Mouse (Mus musculus) intestine, embryonic 15.5 days (tissue): ENCODE data around the gene Cfap77. TPM values are rescaled to one million over a fixed set of nuclear protein-coding genes. Genes with fewer than 3 reads are reported as not detected.
"Not testable (repeated sequence)": the region's sequence is repeated elsewhere in the genome, so short reads cannot be mapped to it uniquely, and the experiment has no call there.

ENCODE experiments used
- ATAC-seq: fragments of 200-750 bp; cut with Nextera tagmentation; 2 replicates; pipeline ENCODE4 v1.8.0; 2017; ENCODE audit warnings: moderate TSS enrichment, moderate library complexity
- H3K27ac ChIP-seq: fragments of 300-500 bp; sonication (generic); 2 replicates; pipeline ENCODE4 v1.5.1; 2015; ENCODE audit warnings: mild to moderate bottlenecking, inconsistent platforms
- H3K27me3 ChIP-seq: fragments of 300-500 bp; sonication (generic); replicated peaks from 2 replicates; pipeline ENCODE4 v1.6.1; 2015; ENCODE audit warnings: inconsistent platforms
- H3K36me3 ChIP-seq: fragments of 300-500 bp; sonication (generic); 2 replicates; pipeline ENCODE4 v1.6.1; 2015; ENCODE audit warnings: inconsistent platforms
- H3K4me1 ChIP-seq: fragments of 300-500 bp; sonication (generic); replicated peaks from 2 replicates; pipeline ENCODE4 v1.6.1; 2015; ENCODE audit warnings: inconsistent platforms
- H3K4me2 ChIP-seq: fragments of 300-500 bp; sonication (generic); replicated peaks from 2 replicates; pipeline ENCODE4 v1.6.1; 2015; ENCODE audit warnings: mild to moderate bottlenecking, inconsistent platforms
- H3K4me3 ChIP-seq: fragments of 300-500 bp; sonication (generic); replicated peaks from 2 replicates; pipeline ENCODE4 v1.5.1; 2015; ENCODE audit warnings: inconsistent platforms
- H3K9ac ChIP-seq: fragments of 300-500 bp; sonication (generic); 2 replicates; pipeline ENCODE4 v1.6.1; 2015; ENCODE audit warnings: inconsistent platforms
- H3K9me3 ChIP-seq: fragments of 300-500 bp; sonication (generic); 2 replicates; pipeline ENCODE4 v1.6.1; 2016; ENCODE audit warnings: inconsistent platforms
- WGBS: fragments of 180-500 bp; shearing (Covaris S2); methylation state at CpG from one replicate; pipeline ENCODE4 v1.1.7; 2015; 5-methylcytosine and 5-hydroxymethylcytosine counted together
- polyA plus RNA-seq: library from polyadenylated mRNA; unstranded; fragments of >200 nt; fragmentation: Nextera tagmentation; extraction: Ambion mirVana; gene quantifications from 2 replicates; pipeline ENCODE4 v1.2.1, GENCODE M21; 2015

The Cfap77 gene
- polyA plus RNA-seq = 0.25 and 0.54 TPM in 2 replicates

- Histone ChIP-seq H3K27me3 (no peaks in the 10 kb centered on the region; the same call in 1 of the 2 replicates), H3K9me3 (no peaks in the 10 kb centered on the region), H3K4me3 (peak within 1 kb of the TSS; percentile 50), H3K36me3 (no peaks in the 10 kb centered on the region), H3K4me2 (peak within 1 kb of the TSS; percentile 78), H3K4me1 (peaks cover 4% of the 10 kb centered on the region), H3K9ac (peak within 1 kb of the TSS; percentile 67), H3K27ac (no peak within 1 kb of the TSS)
- ATAC-seq = peak; percentile 89
- WGBS = under 1% methylated on average over 25 of the region's 25 CpGs
Observed at GRCm38 (mm10) chr2:29054991-29055390, at the start of gene Cfap77. Gene Cfap77, minus strand, starts transcription at chr2:29055066.

GRCm38 (mm10) chr2:29102416-29103377 is 47.8 kb upstream of the Cfap77 start:
- not testable (repeated sequence) for H3K4me2 ChIP-seq, H3K9me3 ChIP-seq, H3K9ac ChIP-seq, ATAC-seq, H3K4me3 ChIP-seq, H3K36me3 ChIP-seq, H3K27ac ChIP-seq, H3K4me1 ChIP-seq, H3K27me3 ChIP-seq
- WGBS = 71% methylated on average over 10 of the region's 10 CpGs

- Histone ChIP-seq H3K9me3 (no peaks in the 10 kb centered on the region), H3K4me1 (0 out of 2 replicates have a peak, but pooled peaks cover 2% of the 10 kb centered on the region), H3K4me3 (no peak overlapping the region), H3K36me3 (no peaks in the 10 kb centered on the region), H3K27me3 (no peaks in the 10 kb centered on the region), H3K4me2 (peak overlapping the region; percentile 29; the same call in 1 of the 2 replicates), H3K27ac (no peak overlapping the region), H3K9ac (no peak overlapping the region)
- 62% methylated on average over 7 of the region's 7 CpGs for WGBS
- ATAC-seq = no peak
Observed at GRCm38 (mm10) chr2:29100822-29101534, 46.1 kb upstream of the Cfap77 start.

GRCm38 (mm10) chr2:29099646-29100045 is 44.8 kb upstream of the Cfap77 start:
- Histone ChIP-seq H3K36me3 (no peaks in the 10 kb centered on the region), H3K9ac (no peak overlapping the region), H3K27ac (no peak overlapping the region), H3K27me3 (no peaks in the 10 kb centered on the region), H3K4me1 (0 out of 2 replicates have a peak, but pooled peaks cover 2% of the 10 kb centered on the region), H3K9me3 (no peaks in the 10 kb centered on the region), H3K4me3 (no peak overlapping the region), H3K4me2 (no peak overlapping the region)
- no peak for ATAC-seq
- 88% methylated on average over 14 of the region's 14 CpGs for WGBS

- no peak overlapping the region for H3K4me2 ChIP-seq
- no peak overlapping the region for H3K9ac ChIP-seq
- no peaks in the 10 kb centered on the region for H3K9me3 ChIP-seq
- no peaks in the 10 kb centered on the region for H3K27me3 ChIP-seq
- no peak overlapping the region for H3K4me3 ChIP-seq
- WGBS = 56% methylated on average over 8 of the region's 8 CpGs
- no peaks in the 10 kb centered on the region for H3K36me3 ChIP-seq
- H3K27ac ChIP-seq = no peak overlapping the region
- 0 out of 2 replicates have a peak, but pooled peaks cover 2% of the 10 kb centered on the region for H3K4me1 ChIP-seq
- ATAC-seq = no peak
Observed at GRCm38 (mm10) chr2:29098786-29099185, 43.9 kb upstream of the Cfap77 start.

GRCm38 (mm10) chr2:29097955-29098354 is 43.1 kb upstream of the Cfap77 start:
- not testable (repeated sequence) for H3K9ac ChIP-seq, H3K27me3 ChIP-seq, H3K4me1 ChIP-seq, H3K27ac ChIP-seq, H3K9me3 ChIP-seq, H3K4me3 ChIP-seq, ATAC-seq, H3K36me3 ChIP-seq, H3K4me2 ChIP-seq
- WGBS = 93% methylated on average over 5 of the region's 5 CpGs

GRCm38 (mm10) chr2:29097465-29097864 is 42.6 kb upstream of the Cfap77 start:
- WGBS = 81% methylated on average over 3 of the region's 3 CpGs
- no peaks in the 10 kb centered on the region for H3K36me3 ChIP-seq
- no peak overlapping the region for H3K4me3 ChIP-seq
- H3K4me2 ChIP-seq = no peak overlapping the region
- 0 out of 2 replicates have a peak, but pooled peaks cover 2% of the 10 kb centered on the region for H3K4me1 ChIP-seq
- H3K27ac ChIP-seq = no peak overlapping the region
- no peaks in the 10 kb centered on the region for H3K9me3 ChIP-seq
- H3K9ac ChIP-seq = no peak overlapping the region
- H3K27me3 ChIP-seq = no peaks in the 10 kb centered on the region
- ATAC-seq = no peak

GRCm38 (mm10) chr2:29096751-29097150 is 41.9 kb upstream of the Cfap77 start:
- H3K9ac ChIP-seq = no peak overlapping the region
- no peaks in the 10 kb centered on the region for H3K36me3 ChIP-seq
- no peaks in the 10 kb centered on the region for H3K9me3 ChIP-seq
- no peak overlapping the region for H3K27ac ChIP-seq
- no peaks in the 10 kb centered on the region for H3K27me3 ChIP-seq
- no peak overlapping the region for H3K4me2 ChIP-seq
- no peak overlapping the region for H3K4me3 ChIP-seq
- 0 out of 2 replicates have a peak, but pooled peaks cover 2% of the 10 kb centered on the region for H3K4me1 ChIP-seq
- ATAC-seq = no peak
- WGBS = 66% methylated on average over 4 of the region's 4 CpGs

GRCm38 (mm10) chr2:29095674-29096073 is 40.8 kb upstream of the Cfap77 start:
- Histone ChIP-seq H3K4me2 (no peak overlapping the region), H3K27me3 (no peaks in the 10 kb centered on the region), H3K36me3 (no peaks in the 10 kb centered on the region), H3K27ac (no peak overlapping the region), H3K9ac (no peak overlapping the region), H3K4me1 (0 out of 2 replicates have a peak, but pooled peaks cover 2% of the 10 kb centered on the region), H3K9me3 (no peaks in the 10 kb centered on the region), H3K4me3 (no peak overlapping the region)
- WGBS = 86% methylated on average over 8 of the region's 8 CpGs
- ATAC-seq = no peak

GRCm38 (mm10) chr2:29089276-29089675 is 34.4 kb upstream of the Cfap77 start:
- ATAC-seq, H3K4me2 ChIP-seq, H3K9me3 ChIP-seq, H3K4me3 ChIP-seq, H3K4me1 ChIP-seq, H3K27me3 ChIP-seq, H3K9ac ChIP-seq, H3K27ac ChIP-seq: not testable (repeated sequence)
- H3K36me3 ChIP-seq = peaks cover 22% of the 10 kb centered on the region; the same call in 1 of the 2 replicates
- 81% methylated on average over 6 of the region's 6 CpGs for whole genome bisulfite sequencing

- Histone ChIP-seq H3K4me1 (no peaks in the 10 kb centered on the region), H3K27ac (no peak overlapping the region), H3K27me3 (no peaks in the 10 kb centered on the region), H3K9ac (no peak overlapping the region), H3K36me3 (peaks cover 43% of the 10 kb centered on the region), H3K4me2 (no peak overlapping the region), H3K4me3 (no peak overlapping the region), H3K9me3 (no peaks in the 10 kb centered on the region)
- no peak for ATAC-seq
- WGBS = 96% methylated on average over 7 of the region's 7 CpGs
Observed at GRCm38 (mm10) chr2:29086026-29086425, 31.2 kb upstream of the Cfap77 start.

- WGBS = 63% methylated on average over 3 of the region's 3 CpGs
- Histone ChIP-seq H3K4me2 (no peak overlapping the region), H3K9ac (no peak overlapping the region), H3K27me3 (no peaks in the 10 kb centered on the region), H3K36me3 (peaks cover 62% of the 10 kb centered on the region), H3K4me1 (no peaks in the 10 kb centered on the region), H3K9me3 (no peaks in the 10 kb centered on the region), H3K4me3 (no peak overlapping the region), H3K27ac (no peak overlapping the region)
- ATAC-seq = no peak
Observed at GRCm38 (mm10) chr2:29081965-29082364, 27.1 kb upstream of the Cfap77 start.
